Mouse (Mus musculus) bone marrow, adult 2 months (tissue): ENCODE data around the gene Bcar3.

Experiments used
- CTCF ChIP-seq: fragments of 200-500 bp; IDR thresholded peaks from 2 replicates; pipeline ENCODE4 v1.5.1; 2011; ENCODE audit warnings: low read length, control low read depth; ENCODE audit not compliant: control insufficient read depth, insufficient read depth
- POLR2A ChIP-seq: fragments of 200-500 bp; IDR thresholded peaks from 2 replicates; pipeline ENCODE4 v1.6.1; 2011; ENCODE audit warnings: low read depth, mild to moderate bottlenecking, control low read depth, low read length, borderline replicate concordance; ENCODE audit not compliant: control insufficient read depth

DNA sequence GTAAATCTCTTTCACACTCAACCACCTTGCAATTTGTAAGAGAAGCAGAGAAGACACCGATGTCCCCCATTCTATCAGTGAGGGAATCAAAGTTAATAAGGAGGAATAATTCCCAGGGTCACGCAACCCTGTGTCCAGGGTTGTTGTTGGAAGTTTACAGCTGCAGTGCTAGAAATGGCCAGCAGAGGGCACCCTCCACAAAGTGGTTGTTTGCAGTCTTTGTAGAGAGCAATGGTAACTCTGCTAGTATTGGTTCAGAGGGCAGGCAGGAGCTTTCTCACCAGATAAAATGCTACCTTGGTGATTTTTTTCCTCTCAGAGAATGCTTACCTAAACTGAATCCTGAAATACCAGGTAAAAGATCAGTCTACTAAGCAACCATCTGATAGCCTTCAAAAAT, 18.1 kb downstream of the Bcar3 start:
- TF ChIP-seq CTCF = peak; percentile 86
- TF ChIP-seq POLR2A = no peak
